ENCODE assay signal across 8 mouse cellular contexts in genomic region chr11:70019495-70020021, GRCm38 (mm10). TPM values are rescaled to one million over a fixed set of nuclear protein-coding genes. Genes with fewer than 3 reads are reported as not detected.
DNase-seq lines count a peak whose midpoint lies in the region; ATAC-seq and TF ChIP-seq lines count a peak whose summit lies in the region.

No protein-coding gene starts in this region.

- no peaks in the 10 kb centered on the region for H3K9me3 ChIP-seq in heart, embryonic 15.5 days (replicated peaks)
- no peaks in the 10 kb centered on the region for H3K9me3 ChIP-seq in hindbrain, embryonic 10.5 days
- no peaks in the 10 kb centered on the region for H3K9me3 ChIP-seq in midbrain, embryonic 13.5 days

- H3K4me1 ChIP-seq in heart, embryonic 15.5 days (replicated peaks), result peaks cover 58% of the 10 kb centered on the region
- H3K4me1 ChIP-seq in cortical plate, adult 2 months (ENCODE audit: control insufficient read depth, insufficient read depth, low read length), result peaks cover 5% of the 10 kb centered on the region; the same call in 1 of the 2 replicates
- H3K4me1 ChIP-seq in hindbrain, embryonic 10.5 days (replicated peaks), result peaks cover 87% of the 10 kb centered on the region
- H3K4me1 ChIP-seq in midbrain, embryonic 13.5 days (replicated peaks), result peaks cover 76% of the 10 kb centered on the region

- peak overlapping the region; percentile 95 for H3K4me2 ChIP-seq in heart, embryonic 15.5 days
- peak overlapping the region; percentile 91 for H3K4me2 ChIP-seq in midbrain, embryonic 13.5 days (replicated peaks)

- no peak overlapping the region for H3K9ac ChIP-seq in heart, embryonic 15.5 days
- peak overlapping the region; percentile 92 for H3K9ac ChIP-seq in midbrain, embryonic 13.5 days (replicated peaks)

- intact Hi-C loops in heart, postnatal 25 days (cut with DNase I), result loop anchor here (10.0 kb wide), 1 partner anchor 635 kb away; the partner anchor contains the start of genes Eno3 and Pfn1

- WGBS in heart, embryonic 15.5 days, result 6% methylated on average over 2 of the region's 2 CpGs
- WGBS in hindbrain, embryonic 10.5 days, result 22% methylated on average over 2 of the region's 2 CpGs
- 9% methylated on average over 2 of the region's 2 CpGs for WGBS in midbrain, embryonic 13.5 days

- DNase-seq in heart, postnatal 25 days (ENCODE audit: low spot score), result no peak
- no peak for DNase-seq in hindbrain, embryonic 10.5 days (ENCODE audit: low spot score)
- no peak for DNase-seq in testis, postnatal 10 days (ENCODE audit: low spot score)
- no peak for DNase-seq in spleen, postnatal 36 days (ENCODE audit: low spot score in 2 of 2)
- no peak for DNase-seq in adrenal gland, adult 2 months

- no peak for TF ChIP-seq POLR2A in cortical plate, adult 2 months (IDR thresholded peaks at IDR 0.05; ENCODE audit: extremely low read depth, insufficient read depth, low read length)

- ATAC-seq in heart, embryonic 15.5 days (replicated peaks; ENCODE audit: insufficient number of reproducible peaks, insufficient read depth, low FRiP score, low read depth), result no peak
- no peak for ATAC-seq in midbrain, embryonic 13.5 days

- no peak for TF ChIP-seq CTCF in cortical plate, adult 2 months (IDR thresholded peaks at IDR 0.05; ENCODE audit: extremely low read depth, insufficient read depth, low read length)

- peak overlapping the region; percentile 61 for H3K4me3 ChIP-seq in heart, embryonic 15.5 days
- peak overlapping the region; percentile 34 for H3K4me3 ChIP-seq in cortical plate, adult 2 months (ENCODE audit: insufficient read depth, low read length)
- H3K4me3 ChIP-seq in hindbrain, embryonic 10.5 days, result peak overlapping the region; percentile 74
- peak overlapping the region; percentile 78 for H3K4me3 ChIP-seq in midbrain, embryonic 13.5 days (replicated peaks)

- H3K36me3 ChIP-seq in heart, embryonic 15.5 days, result no peaks in the 10 kb centered on the region
- no peaks in the 10 kb centered on the region for H3K36me3 ChIP-seq in hindbrain, embryonic 10.5 days
- no peaks in the 10 kb centered on the region for H3K36me3 ChIP-seq in midbrain, embryonic 13.5 days

- H3K27me3 ChIP-seq in heart, embryonic 15.5 days, result no peaks in the 10 kb centered on the region
- H3K27me3 ChIP-seq in hindbrain, embryonic 10.5 days (ENCODE audit: insufficient read depth, poor library complexity, severe bottlenecking), result no peaks in the 10 kb centered on the region
- H3K27me3 ChIP-seq in midbrain, embryonic 13.5 days, result no peaks in the 10 kb centered on the region

- H3K27ac ChIP-seq in heart, embryonic 15.5 days, result peak overlapping the region; percentile 82
- peak overlapping the region; percentile 62; the same call in 1 of the 2 replicates for H3K27ac ChIP-seq in cortical plate, adult 2 months (ENCODE audit: insufficient read depth, low read length)
- peak overlapping the region; percentile 96 for H3K27ac ChIP-seq in hindbrain, embryonic 10.5 days
- peak overlapping the region; percentile 97 for H3K27ac ChIP-seq in midbrain, embryonic 13.5 days

RNA-seq across cellular contexts. Expression of gene Dlg4, which starts 2.8 kb away (rescaled TPM):
- polyA plus RNA-seq in heart, embryonic 15.5 days (2015; fragmentation: Nextera tagmentation; extraction: Ambion mirVana), result 4.8 and 5.1 TPM in 2 replicates
- total RNA-seq in heart, postnatal 25 days (2021), result 1 to 10 TPM; 6.6 to 8.1 TPM
- polyA plus RNA-seq in cortical plate, adult 2 months (2012; rRNA removed), result 816 and 828 TPM in 2 replicates
- 16.4 and 19.9 TPM in 2 replicates for polyA plus RNA-seq in hindbrain, embryonic 10.5 days (2016; fragmentation: Nextera tagmentation; extraction: Ambion mirVana)
- polyA plus RNA-seq in midbrain, embryonic 13.5 days (2015; fragmentation: Nextera tagmentation; extraction: Ambion mirVana), result 34.9 and 37.2 TPM in 2 replicates
- total RNA-seq in adrenal gland, adult 2 months (2021), result 10 to 100 TPM; 22.9 to 32.4 TPM
- polyA plus RNA-seq in adrenal gland, adult 2 months (2012; rRNA removed), result 21.7 and 22.1 TPM in 2 replicates

RNA-seq across cellular contexts. Expression of gene Acadvl, which starts 4.3 kb away (rescaled TPM):
- polyA plus RNA-seq in heart, embryonic 15.5 days (2015; fragmentation: Nextera tagmentation; extraction: Ambion mirVana), result 200 and 235 TPM in 2 replicates
- 1,000 to 10,000 TPM; 1,206 to 1,290 TPM for total RNA-seq in heart, postnatal 25 days (2021)
- 66.5 and 71.6 TPM in 2 replicates for polyA plus RNA-seq in cortical plate, adult 2 months (2012; rRNA removed)
- 44.9 and 51.7 TPM in 2 replicates for polyA plus RNA-seq in hindbrain, embryonic 10.5 days (2016; fragmentation: Nextera tagmentation; extraction: Ambion mirVana)
- polyA plus RNA-seq in midbrain, embryonic 13.5 days (2015; fragmentation: Nextera tagmentation; extraction: Ambion mirVana), result 48.4 and 51.7 TPM in 2 replicates
- 100 to 1,000 TPM; 426 to 754 TPM for total RNA-seq in adrenal gland, adult 2 months (2021)
- 171 and 186 TPM in 2 replicates for polyA plus RNA-seq in adrenal gland, adult 2 months (2012; rRNA removed)

RNA-seq across cellular contexts. Expression of gene Dvl2, which starts 19.2 kb away (rescaled TPM):
- 17.4 and 24.8 TPM in 2 replicates for polyA plus RNA-seq in heart, embryonic 15.5 days (2015; fragmentation: Nextera tagmentation; extraction: Ambion mirVana)
- total RNA-seq in heart, postnatal 25 days (2021), result 1 to 10 TPM; 3.9 to 5.2 TPM
- polyA plus RNA-seq in cortical plate, adult 2 months (2012; rRNA removed), result 26.9 and 30.4 TPM in 2 replicates
- polyA plus RNA-seq in hindbrain, embryonic 10.5 days (2016; fragmentation: Nextera tagmentation; extraction: Ambion mirVana), result 50.3 and 51.8 TPM in 2 replicates
- 27.6 and 35.4 TPM in 2 replicates for polyA plus RNA-seq in midbrain, embryonic 13.5 days (2015; fragmentation: Nextera tagmentation; extraction: Ambion mirVana)
- total RNA-seq in adrenal gland, adult 2 months (2021), result 10 to 100 TPM; 11.2 to 12.2 TPM
- 20.2 and 22.2 TPM in 2 replicates for polyA plus RNA-seq in adrenal gland, adult 2 months (2012; rRNA removed)

RNA-seq across cellular contexts. Expression of gene Phf23, which starts 24.0 kb away (rescaled TPM):
- polyA plus RNA-seq in heart, embryonic 15.5 days (2015; fragmentation: Nextera tagmentation; extraction: Ambion mirVana), result 38.4 and 42.4 TPM in 2 replicates
- 10 to 100 TPM; 22.6 to 25.3 TPM for total RNA-seq in heart, postnatal 25 days (2021)
- 37.6 and 38.2 TPM in 2 replicates for polyA plus RNA-seq in cortical plate, adult 2 months (2012; rRNA removed)
- polyA plus RNA-seq in hindbrain, embryonic 10.5 days (2016; fragmentation: Nextera tagmentation; extraction: Ambion mirVana), result 93.7 and 98.1 TPM in 2 replicates
- polyA plus RNA-seq in midbrain, embryonic 13.5 days (2015; fragmentation: Nextera tagmentation; extraction: Ambion mirVana), result 74.2 and 82.2 TPM in 2 replicates
- 10 to 100 TPM; 52.2 to 57.6 TPM for total RNA-seq in adrenal gland, adult 2 months (2021)
- polyA plus RNA-seq in adrenal gland, adult 2 months (2012; rRNA removed), result 9.7 and 19.0 TPM in 2 replicates

RNA-seq across cellular contexts. Expression of gene Gabarap, which starts 28.6 kb away (rescaled TPM):
- 402 and 455 TPM in 2 replicates for polyA plus RNA-seq in heart, embryonic 15.5 days (2015; fragmentation: Nextera tagmentation; extraction: Ambion mirVana)
- total RNA-seq in heart, postnatal 25 days (2021), result 100 to 1,000 TPM; 274 to 291 TPM
- polyA plus RNA-seq in cortical plate, adult 2 months (2012; rRNA removed), result 330 and 334 TPM in 2 replicates
- polyA plus RNA-seq in hindbrain, embryonic 10.5 days (2016; fragmentation: Nextera tagmentation; extraction: Ambion mirVana), result 421 and 580 TPM in 2 replicates
- polyA plus RNA-seq in midbrain, embryonic 13.5 days (2015; fragmentation: Nextera tagmentation; extraction: Ambion mirVana), result 611 and 625 TPM in 2 replicates
- 100 to 1,000 TPM; 487 to 580 TPM for total RNA-seq in adrenal gland, adult 2 months (2021)
- 226 and 315 TPM in 2 replicates for polyA plus RNA-seq in adrenal gland, adult 2 months (2012; rRNA removed)

Comparison
In these comparisons a context has a peak if more than half of its experiments do, and no peak if none do; other contexts are left out.
1. RNA of gene Dlg4, which starts 2.8 kb away (polyA plus RNA-seq): 816 to 828 TPM in cortical plate, adult 2 months; 34.9 to 37.2 TPM in midbrain, embryonic 13.5 days, 21.7 to 22.1 TPM in adrenal gland, adult 2 months, 16.4 to 19.9 TPM in hindbrain, embryonic 10.5 days and 4.8 to 5.1 TPM in heart, embryonic 15.5 days; every median in the first group is over 10 times any median in the second.
2. Peak in every context shown above with its lines, with median percentiles within 50 percentile points of each other: H3K27ac ChIP-seq and H3K4me3 ChIP-seq.